Mouse (Mus musculus) embryonic facial prominence, embryonic 13.5 days (tissue): ENCODE measurements around the gene Cav2. TPM values are rescaled to one million over a fixed set of nuclear protein-coding genes. Genes with fewer than 3 reads are reported as not detected.
A peak's percentile ranks its signal among the peaks of the same experiment; 100 is the strongest.

Experiments used
- ATAC-seq: fragments of 200-750 bp; cut with Nextera tagmentation; 2 replicates; pipeline ENCODE4 v1.8.0; 2017; ENCODE audit warnings: low read depth; ENCODE audit not compliant: insufficient number of reproducible peaks, insufficient read depth, low FRiP score, low TSS enrichment
- H3K27ac ChIP-seq: fragments of 300-500 bp; sonication (generic); 2 replicates; pipeline ENCODE4 v1.5.1; 2015; ENCODE audit warnings: moderate library complexity, mild to moderate bottlenecking, inconsistent platforms
- H3K27me3 ChIP-seq: fragments of 300-500 bp; sonication (generic); 2 replicates; pipeline ENCODE4 v1.6.1; 2015; ENCODE audit warnings: mild to moderate bottlenecking, inconsistent platforms
- H3K36me3 ChIP-seq: fragments of 300-500 bp; sonication (generic); 2 replicates; pipeline ENCODE4 v1.6.1; 2015; ENCODE audit warnings: mild to moderate bottlenecking, inconsistent platforms
- H3K4me1 ChIP-seq: fragments of 300-500 bp; sonication (generic); 2 replicates; pipeline ENCODE4 v1.6.1; 2015; ENCODE audit warnings: inconsistent platforms
- H3K4me2 ChIP-seq: fragments of 300-500 bp; sonication (generic); 2 replicates; pipeline ENCODE4 v1.6.1; 2015; ENCODE audit warnings: moderate library complexity, mild to moderate bottlenecking, inconsistent platforms
- H3K4me3 ChIP-seq: fragments of 300-500 bp; sonication (generic); 2 replicates; pipeline ENCODE4 v1.5.1; 2015; ENCODE audit warnings: mild to moderate bottlenecking, inconsistent platforms
- H3K9ac ChIP-seq: fragments of 300-500 bp; sonication (generic); 2 replicates; pipeline ENCODE4 v1.6.1; 2015; ENCODE audit warnings: mild to moderate bottlenecking, inconsistent platforms
- H3K9me3 ChIP-seq: fragments of 300-500 bp; sonication (generic); 2 replicates; pipeline ENCODE4 v1.6.1; 2016; ENCODE audit warnings: inconsistent platforms
- WGBS: fragments of 180-500 bp; shearing (Covaris S2); methylation state at CpG from one replicate; pipeline ENCODE4 v1.1.7; 2015; ENCODE audit warnings: mixed read lengths; 5-methylcytosine and 5-hydroxymethylcytosine counted together
- polyA plus RNA-seq: library from polyadenylated mRNA; unstranded; fragments of >200 nt; fragmentation: Nextera tagmentation; extraction: Ambion mirVana; gene quantifications from 2 replicates; pipeline ENCODE4 v1.2.1, GENCODE M21; 2015

The Cav2 gene
- polyA plus RNA-seq, 1 experiment from 2014 or later, result 15.6 TPM

DNA sequence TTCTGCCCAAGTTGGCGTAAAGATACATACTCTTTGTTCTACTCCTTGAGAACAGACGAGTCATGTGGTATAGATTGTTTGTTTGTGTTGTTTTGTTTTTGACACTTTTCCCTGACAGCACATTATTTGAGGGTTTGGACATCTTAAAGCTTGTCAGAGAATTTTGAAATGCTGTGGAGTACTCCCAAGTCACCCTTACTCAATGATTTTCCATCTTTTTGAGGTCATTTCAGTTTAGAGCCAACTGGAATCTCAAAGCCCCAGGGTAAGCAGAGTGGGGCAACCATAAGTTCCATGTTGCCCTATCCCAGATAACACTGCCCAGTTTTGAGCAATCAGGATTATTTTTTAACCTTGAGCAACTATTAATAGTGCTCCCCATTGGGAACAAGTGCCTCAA is 33.3 kb downstream of the Cav2 start:
- Histone ChIP-seq H3K4me1 (0 out of 2 replicates have a peak, but pooled peaks cover 9% of the 10 kb centered on the region), H3K9ac (no peak overlapping the region), H3K9me3 (no peaks in the 10 kb centered on the region), H3K4me2 (no peak overlapping the region), H3K4me3 (no peak overlapping the region), H3K36me3 (no peaks in the 10 kb centered on the region), H3K27me3 (0 out of 2 replicates have a peak, but pooled peaks cover 6% of the 10 kb centered on the region), H3K27ac (no peak overlapping the region)
- ATAC-seq, result no peak
- 84% methylated on average over 2 of the region's 2 CpGs for WGBS

DNA sequence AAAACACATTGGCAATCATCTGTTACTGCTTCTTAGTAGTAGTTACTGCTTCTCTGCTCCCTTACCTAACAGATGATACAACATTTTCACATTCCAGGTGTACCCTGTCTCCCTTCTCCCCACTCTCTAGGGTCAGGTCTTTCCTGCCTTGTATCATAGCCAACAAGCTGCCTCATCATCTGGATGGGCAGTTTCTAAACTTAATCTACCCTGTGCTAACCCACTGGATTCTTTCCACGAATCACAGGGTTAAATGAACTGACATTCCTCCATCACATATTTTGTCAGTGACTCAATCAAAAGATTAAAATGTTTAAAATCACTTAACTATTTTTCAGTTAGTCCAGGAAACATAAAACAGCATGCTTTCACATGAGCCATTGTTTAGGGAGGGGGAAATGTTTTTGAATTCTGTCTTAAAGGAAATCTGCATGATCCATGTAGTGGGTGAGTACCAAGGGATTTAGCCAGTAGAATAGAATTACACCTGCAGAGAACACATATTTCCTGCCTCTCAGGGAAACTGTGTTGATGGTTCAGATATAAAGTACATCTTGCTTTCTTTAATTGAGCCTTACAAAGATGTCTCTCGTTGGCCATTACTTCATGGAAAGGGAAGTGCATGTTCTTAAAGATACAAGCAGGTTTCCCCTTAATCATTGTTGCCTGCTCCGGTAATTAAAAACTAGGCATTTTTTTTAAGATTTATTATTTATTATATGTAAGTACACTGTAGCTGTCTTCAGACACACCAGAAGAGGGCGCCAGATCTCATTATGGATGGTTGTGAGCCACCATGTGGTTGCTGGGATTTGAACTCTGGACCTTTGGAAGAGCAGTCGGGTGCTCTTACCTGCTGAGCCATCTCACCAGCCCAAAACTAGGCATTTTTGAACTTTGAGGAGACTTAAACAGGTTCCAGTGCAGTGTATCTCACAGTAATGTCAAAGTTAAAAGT is 34.0 kb downstream of the Cav2 start:
- H3K4me3 ChIP-seq, result no peak overlapping the region
- no peaks in the 10 kb centered on the region for H3K9me3 ChIP-seq
- no peaks in the 10 kb centered on the region for H3K27me3 ChIP-seq
- no peak for ATAC-seq
- no peak overlapping the region for H3K9ac ChIP-seq
- no peaks in the 10 kb centered on the region for H3K36me3 ChIP-seq
- H3K4me1 ChIP-seq, result 0 out of 2 replicates have a peak, but pooled peaks cover 9% of the 10 kb centered on the region
- H3K27ac ChIP-seq, result no peak overlapping the region
- no peak overlapping the region for H3K4me2 ChIP-seq
- WGBS, result 77% methylated on average over 5 of the region's 5 CpGs

- Histone ChIP-seq H3K36me3 (no peaks in the 10 kb centered on the region), H3K4me3 (no peak overlapping the region), H3K9me3 (no peaks in the 10 kb centered on the region), H3K4me1 (0 out of 2 replicates have a peak, but pooled peaks cover 9% of the 10 kb centered on the region), H3K27ac (peak overlapping the region; percentile 69), H3K4me2 (no peak overlapping the region), H3K9ac (no peak overlapping the region), H3K27me3 (no peaks in the 10 kb centered on the region)
- peak; percentile 85 for ATAC-seq
- WGBS, result 65% methylated on average over 15 of the region's 15 CpGs
Measured at GRCm38 (mm10) chr6:17316294-17317166, 35.5 kb downstream of the Cav2 start.

DNA sequence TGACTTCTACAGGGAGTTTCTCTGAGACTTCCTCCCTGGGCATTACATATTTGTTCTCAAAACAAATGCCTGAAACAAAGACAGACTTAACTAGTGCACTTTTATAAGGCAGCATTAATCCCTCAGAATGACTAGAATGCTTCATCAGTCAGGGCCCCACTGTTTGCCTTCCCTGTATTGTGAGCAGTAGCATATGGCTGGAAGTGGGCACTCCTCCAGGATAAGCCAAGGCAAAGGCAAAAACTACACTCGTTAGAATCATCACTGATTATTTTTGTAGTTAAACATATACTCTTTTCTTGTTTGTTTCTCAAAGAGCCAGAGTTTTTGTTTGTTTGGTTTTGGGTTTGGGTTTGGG is 36.2 kb downstream of the Cav2 start:
- Histone ChIP-seq H3K4me2 (no peak overlapping the region), H3K9me3 (no peaks in the 10 kb centered on the region), H3K36me3 (no peaks in the 10 kb centered on the region), H3K27ac (peak overlapping the region; percentile 48; the same call in 1 of the 2 replicates), H3K27me3 (no peaks in the 10 kb centered on the region), H3K4me3 (no peak overlapping the region), H3K4me1 (0 out of 2 replicates have a peak, but pooled peaks cover 9% of the 10 kb centered on the region), H3K9ac (no peak overlapping the region)
- peak; percentile 15; the same call in 1 of the 2 replicates for ATAC-seq
- 42% methylated on average over 1 of the region's 1 CpGs for WGBS

DNA sequence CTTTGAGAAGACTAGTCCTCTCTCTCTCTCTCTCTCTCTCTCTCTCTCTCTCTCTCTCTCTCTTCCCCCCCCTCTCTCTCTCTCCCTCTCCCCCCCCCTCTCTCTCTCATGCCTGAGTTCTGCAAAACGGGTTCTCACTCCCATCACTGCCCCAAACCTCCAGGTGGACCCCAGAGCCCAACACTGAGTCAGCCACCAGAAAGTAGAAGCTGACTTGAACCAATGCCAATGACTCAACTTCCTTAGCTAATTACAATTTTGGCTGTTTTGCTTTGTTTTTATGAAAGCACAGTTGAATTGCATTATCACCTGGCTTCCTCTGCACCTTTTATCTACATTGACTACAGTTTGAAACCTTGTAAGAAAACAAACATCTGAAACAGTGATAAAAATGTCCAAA is 37.0 kb downstream of the Cav2 start:
- Histone ChIP-seq H3K9ac (no peak overlapping the region), H3K4me3 (no peak overlapping the region), H3K27ac (no peak overlapping the region), H3K9me3 (no peaks in the 10 kb centered on the region), H3K36me3 (no peaks in the 10 kb centered on the region), H3K4me1 (0 out of 2 replicates have a peak, but pooled peaks cover 9% of the 10 kb centered on the region), H3K4me2 (no peak overlapping the region), H3K27me3 (no peaks in the 10 kb centered on the region)
- ATAC-seq, result no peak
- 57% methylated on average over 1 of the region's 1 CpGs for WGBS

DNA sequence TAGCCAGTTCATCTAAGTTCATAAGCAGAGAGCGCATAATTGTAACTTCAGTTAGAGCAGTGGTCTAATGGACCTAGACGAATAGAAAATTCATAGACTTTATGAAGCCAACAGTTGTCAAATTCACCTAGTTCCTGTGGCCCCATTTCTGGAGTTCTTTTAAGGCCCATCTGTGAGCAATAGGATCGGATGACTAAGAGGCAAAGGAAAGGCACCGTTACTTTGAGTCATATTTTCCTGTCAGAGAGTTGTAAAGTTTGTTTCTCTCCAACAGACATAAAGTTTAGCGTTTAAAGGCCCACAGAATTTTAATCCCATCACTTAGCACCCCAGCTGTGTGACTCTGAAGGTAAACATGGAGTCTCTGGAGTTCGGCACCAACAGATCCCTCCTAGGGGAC is 41.0 kb downstream of the Cav2 start:
- Histone ChIP-seq H3K27ac (no peak overlapping the region), H3K27me3 (no peaks in the 10 kb centered on the region), H3K36me3 (no peaks in the 10 kb centered on the region), H3K9ac (no peak overlapping the region), H3K4me2 (no peak overlapping the region), H3K4me1 (peaks cover under 1% of the 10 kb centered on the region; the same call in 1 of the 2 replicates), H3K4me3 (no peak overlapping the region), H3K9me3 (no peaks in the 10 kb centered on the region)
- WGBS, result 79% methylated on average over 6 of the region's 6 CpGs
- ATAC-seq, result no peak

DNA sequence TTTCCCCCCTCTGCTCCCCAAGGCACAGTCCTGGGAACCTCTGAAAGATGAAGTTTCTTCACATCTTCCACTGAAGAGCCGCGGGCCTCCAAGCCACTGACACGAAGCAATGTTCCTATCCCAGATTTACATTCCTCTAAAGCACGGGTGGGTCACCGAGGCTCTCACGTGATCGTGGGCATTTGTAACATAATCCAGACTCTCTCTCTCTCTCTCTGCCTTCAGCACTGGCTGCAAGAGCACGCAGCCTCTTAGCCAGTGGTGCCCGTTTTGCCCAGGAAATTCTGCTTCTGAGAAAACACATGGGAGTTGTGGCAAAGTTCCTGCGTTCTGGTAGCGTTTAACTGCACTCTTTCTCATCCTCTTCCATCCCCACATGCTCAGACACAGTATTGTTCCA is 46.2 kb downstream of the Cav2 start:
- peak overlapping the region; percentile 54 for H3K4me2 ChIP-seq

GRCm38 (mm10) chr6:17329801-17330200 is 48.8 kb downstream of the Cav2 start:
- Histone ChIP-seq H3K4me2 (no peak overlapping the region), H3K9me3 (no peaks in the 10 kb centered on the region), H3K36me3 (no peaks in the 10 kb centered on the region), H3K9ac (no peak overlapping the region), H3K27ac (no peak overlapping the region), H3K4me1 (peaks cover 5% of the 10 kb centered on the region), H3K4me3 (no peak overlapping the region), H3K27me3 (no peaks in the 10 kb centered on the region)
- no peak for ATAC-seq
- WGBS, result 81% methylated on average over 3 of the region's 3 CpGs

More for the DNA sequence above, 46.2 kb downstream of the Cav2 start:
- 19% methylated on average over 11 of the region's 11 CpGs for WGBS
- 0 out of 2 replicates have a peak overlapping the region, but pooled peaks have one; percentile 21 for H3K9ac ChIP-seq
- H3K4me1 ChIP-seq, result peaks cover 5% of the 10 kb centered on the region
- H3K27me3 ChIP-seq, result no peaks in the 10 kb centered on the region
- H3K9me3 ChIP-seq, result no peaks in the 10 kb centered on the region
- no peaks in the 10 kb centered on the region for H3K36me3 ChIP-seq
- peak overlapping the region; percentile 44; the same call in 1 of the 2 replicates for H3K27ac ChIP-seq
- peak; percentile 67; the same call in 1 of the 2 replicates for ATAC-seq
- H3K4me3 ChIP-seq, result peak overlapping the region; percentile 20; the same call in 1 of the 2 replicates

- H3K4me3 ChIP-seq, result no peak overlapping the region
- no peaks in the 10 kb centered on the region for H3K27me3 ChIP-seq
- H3K9ac ChIP-seq, result no peak overlapping the region
- H3K4me1 ChIP-seq, result no peaks in the 10 kb centered on the region
- 91% methylated on average over 2 of the region's 2 CpGs for WGBS
- H3K36me3 ChIP-seq, result no peaks in the 10 kb centered on the region
- H3K9me3 ChIP-seq, result no peaks in the 10 kb centered on the region
- ATAC-seq, result no peak
- H3K27ac ChIP-seq, result no peak overlapping the region
- H3K4me2 ChIP-seq, result no peak overlapping the region
Measured at GRCm38 (mm10) chr6:17337724-17338123, 56.7 kb downstream of the Cav2 start.
